Mouse (Mus musculus): ENCODE measurements around the gene Surf1. TPM values are rescaled to one million over a fixed set of nuclear protein-coding genes. Genes with fewer than 3 reads are reported as not detected.

Gene Surf1
- polyA plus RNA-seq, 1 experiment from 2014 or later: 77.3 TPM

- Histone ChIP-seq H3K4me2 (replicated peaks) (no peak overlapping the region), H3K4me3 (no peak overlapping the region), H3K9ac (replicated peaks) (no peak overlapping the region), H3K4me1 (no peaks in the 10 kb centered on the region), H3K9me3 (no peaks in the 10 kb centered on the region), H3K27me3 (no peaks in the 10 kb centered on the region), H3K27ac (replicated peaks) (no peak overlapping the region), H3K36me3 (no peaks in the 10 kb centered on the region)
- WGBS: 89% methylated on average over 3 of the region's 3 CpGs
- ATAC-seq (replicated peaks): no peak
Measured at GRCm38 (mm10) chr2:26943253-26943652, 26.9 kb upstream of the Surf1 start.

- H3K9me3 ChIP-seq: no peaks in the 10 kb centered on the region
- no peak overlapping the region for H3K9ac ChIP-seq (replicated peaks)
- 47% methylated on average over 5 of the region's 5 CpGs for WGBS
- H3K27ac ChIP-seq (replicated peaks): no peak overlapping the region
- no peak overlapping the region for H3K4me3 ChIP-seq
- H3K4me1 ChIP-seq: no peaks in the 10 kb centered on the region
- H3K27me3 ChIP-seq: no peaks in the 10 kb centered on the region
- ATAC-seq (replicated peaks): no peak
- no peak overlapping the region for H3K4me2 ChIP-seq (replicated peaks)
- H3K36me3 ChIP-seq: no peaks in the 10 kb centered on the region
Measured at GRCm38 (mm10) chr2:26941539-26941938, 25.2 kb upstream of the Surf1 start.

GRCm38 (mm10) chr2:26936425-26936824 is 20.1 kb upstream of the Surf1 start:
- Histone ChIP-seq H3K4me3 (no peak overlapping the region), H3K9ac (replicated peaks) (no peak overlapping the region), H3K9me3 (no peaks in the 10 kb centered on the region), H3K27ac (replicated peaks) (no peak overlapping the region), H3K36me3 (no peaks in the 10 kb centered on the region), H3K4me1 (peaks cover 13% of the 10 kb centered on the region), H3K4me2 (replicated peaks) (no peak overlapping the region), H3K27me3 (no peaks in the 10 kb centered on the region)
- ATAC-seq (replicated peaks): no peak
- WGBS: 76% methylated on average over 1 of the region's 1 CpGs

GRCm38 (mm10) chr2:26935286-26935685 is 19.0 kb upstream of the Surf1 start:
- no peak overlapping the region for H3K4me3 ChIP-seq
- H3K36me3 ChIP-seq: no peaks in the 10 kb centered on the region
- no peak overlapping the region for H3K4me2 ChIP-seq (replicated peaks)
- H3K9ac ChIP-seq (replicated peaks): no peak overlapping the region
- no peaks in the 10 kb centered on the region for H3K27me3 ChIP-seq
- 98% methylated on average over 2 of the region's 2 CpGs for WGBS
- H3K27ac ChIP-seq (replicated peaks): no peak overlapping the region
- no peak for ATAC-seq (replicated peaks)
- H3K4me1 ChIP-seq: peaks cover 25% of the 10 kb centered on the region
- no peaks in the 10 kb centered on the region for H3K9me3 ChIP-seq

- Histone ChIP-seq H3K9ac (replicated peaks) (peak within 1 kb of the TSS; percentile 97), H3K36me3 (0 out of 2 replicates have a peak, but pooled peaks cover 6% of the 10 kb centered on the region), H3K27ac (replicated peaks) (peak within 1 kb of the TSS; percentile 73), H3K4me3 (peak within 1 kb of the TSS; percentile 91), H3K27me3 (no peaks in the 10 kb centered on the region), H3K4me2 (replicated peaks) (peak within 1 kb of the TSS; percentile 66), H3K4me1 (peaks cover 27% of the 10 kb centered on the region), H3K9me3 (no peaks in the 10 kb centered on the region)
- under 1% methylated on average over 64 of the region's 70 CpGs for WGBS
- peak; percentile 95 for ATAC-seq (replicated peaks)
Measured at GRCm38 (mm10) chr2:26933304-26934055, 17.1 kb upstream of the Surf1 start, which contains the start of the genes Surf4 and Stkld1. Gene Surf4, minus strand, starts transcription at chr2:26933928. Gene Stkld1, plus strand, starts transcription at chr2:26934047.

GRCm38 (mm10) chr2:26932473-26933303 is 16.4 kb upstream of the Surf1 start:
- Histone ChIP-seq H3K27me3 (no peaks in the 10 kb centered on the region), H3K27ac (replicated peaks) (peak overlapping the region; percentile 73), H3K9ac (replicated peaks) (peak overlapping the region; percentile 97), H3K9me3 (no peaks in the 10 kb centered on the region), H3K4me2 (replicated peaks) (peak overlapping the region; percentile 66), H3K4me1 (peaks cover 27% of the 10 kb centered on the region), H3K36me3 (0 out of 2 replicates have a peak, but pooled peaks cover 6% of the 10 kb centered on the region), H3K4me3 (peak overlapping the region; percentile 91)
- WGBS: under 1% methylated on average over 46 of the region's 49 CpGs
- ATAC-seq (replicated peaks): peak; percentile 54

GRCm38 (mm10) chr2:26930390-26930789 is 14.1 kb upstream of the Surf1 start:
- no peak for ATAC-seq (replicated peaks)
- no peak overlapping the region for H3K9ac ChIP-seq (replicated peaks)
- no peaks in the 10 kb centered on the region for H3K27me3 ChIP-seq
- no peaks in the 10 kb centered on the region for H3K9me3 ChIP-seq
- 33% methylated on average over 1 of the region's 1 CpGs for WGBS
- H3K27ac ChIP-seq (replicated peaks): no peak overlapping the region
- no peak overlapping the region for H3K4me3 ChIP-seq
- peaks cover 27% of the 10 kb centered on the region for H3K4me1 ChIP-seq
- peaks cover 19% of the 10 kb centered on the region for H3K36me3 ChIP-seq
- no peak overlapping the region for H3K4me2 ChIP-seq (replicated peaks)

GRCm38 (mm10) chr2:26927745-26928476 is 11.6 kb upstream of the Surf1 start:
- no peak overlapping the region for H3K9ac ChIP-seq (replicated peaks)
- 93% methylated on average over 6 of the region's 6 CpGs for WGBS
- H3K4me3 ChIP-seq: no peak overlapping the region
- ATAC-seq (replicated peaks): no peak
- peaks cover 27% of the 10 kb centered on the region for H3K4me1 ChIP-seq
- H3K36me3 ChIP-seq: peaks cover 43% of the 10 kb centered on the region
- H3K27me3 ChIP-seq: no peaks in the 10 kb centered on the region
- no peaks in the 10 kb centered on the region for H3K9me3 ChIP-seq
- no peak overlapping the region for H3K4me2 ChIP-seq (replicated peaks)
- H3K27ac ChIP-seq (replicated peaks): no peak overlapping the region

- Histone ChIP-seq H3K4me1 (peaks cover 16% of the 10 kb centered on the region), H3K9me3 (no peaks in the 10 kb centered on the region), H3K27me3 (no peaks in the 10 kb centered on the region), H3K4me2 (replicated peaks) (no peak overlapping the region), H3K9ac (replicated peaks) (no peak overlapping the region), H3K4me3 (no peak overlapping the region), H3K27ac (replicated peaks) (no peak overlapping the region), H3K36me3 (peaks cover 84% of the 10 kb centered on the region)
- 84% methylated on average over 9 of the region's 9 CpGs for WGBS
- no peak for ATAC-seq (replicated peaks)
Measured at GRCm38 (mm10) chr2:26921784-26922183, 5.5 kb upstream of the Surf1 start.

- no peaks in the 10 kb centered on the region for H3K27me3 ChIP-seq
- WGBS: 92% methylated on average over 6 of the region's 6 CpGs
- H3K4me1 ChIP-seq: peaks cover 25% of the 10 kb centered on the region
- no peaks in the 10 kb centered on the region for H3K9me3 ChIP-seq
- no peak overlapping the region for H3K4me2 ChIP-seq (replicated peaks)
- H3K27ac ChIP-seq (replicated peaks): no peak overlapping the region
- no peak overlapping the region for H3K4me3 ChIP-seq
- H3K36me3 ChIP-seq: peaks cover 72% of the 10 kb centered on the region
- no peak overlapping the region for H3K9ac ChIP-seq (replicated peaks)
- no peak for ATAC-seq (replicated peaks)
Measured at GRCm38 (mm10) chr2:26920190-26920855, 4.0 kb upstream of the Surf1 start.

GRCm38 (mm10) chr2:26919684-26920083 is 3.4 kb upstream of the Surf1 start:
- Histone ChIP-seq H3K27me3 (no peaks in the 10 kb centered on the region), H3K4me1 (peaks cover 32% of the 10 kb centered on the region), H3K9me3 (no peaks in the 10 kb centered on the region), H3K9ac (replicated peaks) (no peak overlapping the region), H3K36me3 (peaks cover 67% of the 10 kb centered on the region), H3K4me3 (no peak overlapping the region), H3K27ac (replicated peaks) (no peak overlapping the region), H3K4me2 (replicated peaks) (no peak overlapping the region)
- 91% methylated on average over 3 of the region's 3 CpGs for WGBS
- no peak for ATAC-seq (replicated peaks)
